Mouse (Mus musculus) CH12.LX (cell line): Measurements from ENCODE around the gene Gabarapl2. TPM values are rescaled to one million over a fixed set of nuclear protein-coding genes. Genes with fewer than 3 reads are reported as not detected.

Source experiments
- DNase-seq: peaks from one replicate; pipeline ENCODE4 v3.0.0-alpha.2; 2013; ENCODE audit errors: extremely low read depth
- H3K27ac ChIP-seq: 2 replicates; pipeline ENCODE4 v1.5.1; 2012; ENCODE audit warnings: low read depth, mild to moderate bottlenecking, control low read depth, moderate library complexity; ENCODE audit not compliant: insufficient read depth
- H3K27me3 ChIP-seq: replicated peaks from 2 replicates; pipeline ENCODE3; 2012; ENCODE audit warnings: inconsistent platforms
- H3K36me3 ChIP-seq, 2 experiments: replicated peaks in 1 of 2; 2 replicates each; pipeline versions ENCODE3 to v1.6.1; 2012; ENCODE audit warnings: inconsistent platforms in 1 of 2, low read length in 1 of 2, mild to moderate bottlenecking in 1 of 2, mixed read lengths in 1 of 2, moderate library complexity in 1 of 2; ENCODE audit not compliant: control insufficient read depth in 1 of 2, insufficient read depth in 1 of 2
- H3K4me1 ChIP-seq, 2 experiments: 2 replicates each; pipeline ENCODE4 v1.6.1; 2012; ENCODE audit warnings: inconsistent platforms in 1 of 2, moderate library complexity in 1 of 2; ENCODE audit not compliant: insufficient read depth in 2 of 2, control insufficient read depth in 1 of 2
- H3K4me2 ChIP-seq: 2 replicates; pipeline ENCODE4 v1.6.1; 2012; ENCODE audit warnings: low read depth, mild to moderate bottlenecking, control low read depth; ENCODE audit not compliant: poor library complexity, insufficient read depth, severe bottlenecking
- H3K4me3 ChIP-seq, 3 experiments: fragments of 150-350 bp in 1 of 3; sonication (generic) in 1 of 3; replicated peaks in 1 of 3; 2 replicates each; pipeline versions ENCODE3 to v1.5.1; 2011 to 2012; ENCODE audit warnings: low read depth in 2 of 3, low read length in 2 of 3, mild to moderate bottlenecking in 2 of 3, moderate library complexity in 2 of 3, control low read depth in 1 of 3, improper control_type of control experiment in 1 of 3, inconsistent platforms in 1 of 3, mixed read lengths in 1 of 3; ENCODE audit not compliant: poor library complexity in 1 of 3
- H3K79me2 ChIP-seq: replicated peaks from 2 replicates; pipeline ENCODE4 v1.6.1; 2012; ENCODE audit warnings: mild to moderate bottlenecking, moderate library complexity; ENCODE audit not compliant: control insufficient read depth, poor library complexity, insufficient read depth, severe bottlenecking; ENCODE audit errors: extremely low read depth
- H3K9ac ChIP-seq: 2 replicates; pipeline ENCODE4 v1.6.1; 2012; ENCODE audit warnings: low read depth, mild to moderate bottlenecking, control low read depth, moderate library complexity; ENCODE audit not compliant: insufficient read depth
- H3K9me3 ChIP-seq: replicated peaks from 2 replicates; pipeline ENCODE3; 2012; ENCODE audit warnings: low read length, inconsistent platforms, mixed read lengths
- CHD1 ChIP-seq: IDR thresholded peaks from 2 replicates; pipeline ENCODE4 v1.6.1; 2012; ENCODE audit warnings: low read depth, low read length, improper control_type of control experiment, inconsistent platforms
- CHD2 ChIP-seq: IDR thresholded peaks from 2 replicates; pipeline ENCODE4 v1.6.1; 2011; ENCODE audit warnings: low read length, improper control_type of control experiment
- E2F4 ChIP-seq: IDR thresholded peaks from 2 replicates; pipeline ENCODE4 v1.6.1; 2011; ENCODE audit warnings: low read depth, low read length, improper control_type of control experiment; ENCODE audit not compliant: insufficient replicate concordance
- ELF1 ChIP-seq: IDR thresholded peaks from 2 replicates; pipeline ENCODE4 v1.6.1; 2014; ENCODE audit warnings: low read depth, mild to moderate bottlenecking, inconsistent platforms, low read length, improper control_type of control experiment
- EP300 ChIP-seq: IDR thresholded peaks from 2 replicates; pipeline ENCODE4 v1.6.1; 2011; ENCODE audit warnings: low read length, improper control_type of control experiment
- GABPA ChIP-seq: IDR thresholded peaks from 2 replicates; pipeline ENCODE4 v1.6.1; 2012; ENCODE audit warnings: low read depth, low read length, improper control_type of control experiment, inconsistent platforms; ENCODE audit not compliant: insufficient replicate concordance
- HCFC1 ChIP-seq: IDR thresholded peaks from 2 replicates; pipeline ENCODE4 v1.6.1; 2012; ENCODE audit warnings: low read depth, mild to moderate bottlenecking, inconsistent platforms, low read length, improper control_type of control experiment
- JUND ChIP-seq: conservative IDR thresholded peaks from 2 replicates; pipeline ENCODE4 v1.6.1; 2011; ENCODE audit warnings: low read depth, low read length, improper control_type of control experiment
- MAZ ChIP-seq: IDR thresholded peaks from 2 replicates; pipeline ENCODE4 v1.6.1; 2012; ENCODE audit warnings: low read depth, mild to moderate bottlenecking, inconsistent platforms, low read length, improper control_type of control experiment, moderate library complexity
- MEF2A ChIP-seq: IDR thresholded peaks from 2 replicates; pipeline ENCODE4 v1.6.1; 2014; ENCODE audit warnings: low read depth, mild to moderate bottlenecking, inconsistent platforms, low read length, improper control_type of control experiment, borderline replicate concordance
- MYC ChIP-seq: IDR thresholded peaks from 2 replicates; pipeline ENCODE4 v1.6.1; 2011; ENCODE audit warnings: low read depth, mild to moderate bottlenecking, improper control_type of control experiment, low read length
- POLR2A ChIP-seq: IDR thresholded peaks from 2 replicates; pipeline ENCODE4 v1.6.1; 2011; ENCODE audit warnings: low read depth, mild to moderate bottlenecking, improper control_type of control experiment, low read length
- RCOR1 ChIP-seq: conservative IDR thresholded peaks from 2 replicates; pipeline ENCODE4 v1.6.1; 2012; ENCODE audit warnings: low read depth, mild to moderate bottlenecking, inconsistent platforms, low read length, improper control_type of control experiment
- SIN3A ChIP-seq: IDR thresholded peaks from 2 replicates; pipeline ENCODE4 v1.6.1; 2012; ENCODE audit warnings: low read length, improper control_type of control experiment, inconsistent platforms
- TBP ChIP-seq: conservative IDR thresholded peaks from 2 replicates; pipeline ENCODE4 v1.6.1; 2011; ENCODE audit warnings: low read depth, low read length, improper control_type of control experiment
- UBTF ChIP-seq: IDR thresholded peaks from 2 replicates; pipeline ENCODE4 v1.6.1; 2012; ENCODE audit warnings: low read depth, mild to moderate bottlenecking, inconsistent platforms, low read length, improper control_type of control experiment, moderate library complexity
- USF2 ChIP-seq: conservative IDR thresholded peaks from 2 replicates; pipeline ENCODE4 v1.6.1; 2011; ENCODE audit warnings: low read depth, low read length, improper control_type of control experiment
- ZC3H11A ChIP-seq: IDR thresholded peaks from 2 replicates; pipeline ENCODE4 v1.6.1; 2012; ENCODE audit warnings: low read depth, mild to moderate bottlenecking, inconsistent platforms, low read length, improper control_type of control experiment
- dilution Hi-C: fragments of 300-500 bp; cut with MboI; formaldehyde crosslinking; loops from 2 replicates; pipeline ENCODE4 v1.14.3; 2020; ENCODE audit warnings: low sequenced_read_pairs; ENCODE audit not compliant: extremely low pct_unique_long_range_greater_than_20kb, extremely low pct_ligation_motif_present
- in situ Hi-C: fragments of 300-500 bp; cut with MboI; formaldehyde crosslinking; loops from 3 replicates; pipeline ENCODE4 v1.14.3; 2019; ENCODE audit warnings: low sequenced_read_pairs, low pct_ligation_motif_present, low pct_unique_long_range_greater_than_20kb, mixed read lengths
- polyA plus RNA-seq: library from polyadenylated mRNA; unstranded; fragments of >175 nt; gene quantifications from 2 replicates; pipeline ENCODE4 v1.2.1, GENCODE M21; 2012; ENCODE audit warnings: low read depth; ENCODE audit not compliant: insufficient read length
- total RNA-seq, 2 experiments: library from RNA; depleted of rRNA; stranded (reverse); fragments of 300-350 nt in 1 of 2; fragments of >200 nt in 1 of 2; gene quantifications; 2 replicates each; pipeline ENCODE4 v1.2.3; 2012 to 2014

Gene Gabarapl2
- total and polyA plus RNA-seq, 3 experiments: 29.8 to 61.0 (median 42.1) TPM

GRCm38 (mm10) chr8:111992013-111992702 lies 51.7 kb downstream of the Gabarapl2 start, which contains the start of gene Adat1 (continued):
- TF ChIP-seq GABPA: peak; percentile 73; the same call in 1 of the 2 replicates
- TF ChIP-seq E2F4: 0 out of 2 replicates have a peak, but pooled peaks have one; percentile 59
- TF ChIP-seq TBP: peak; percentile 68; the same call in 1 of the 2 replicates
- peak; percentile 80 for TF ChIP-seq ELF1
- peak; percentile 74 for TF ChIP-seq CHD2
- TF ChIP-seq ZC3H11A: no peak
- TF ChIP-seq UBTF: no peak
- TF ChIP-seq CHD1: no peak
- TF ChIP-seq MEF2A: peak; percentile 44; the same call in 1 of the 2 replicates
- TF ChIP-seq POLR2A: peak; percentile 91

GRCm38 (mm10) chr8:111992703-111993039 lies 52.2 kb downstream of the Gabarapl2 start:
- no peak overlapping the region for H3K27ac ChIP-seq
- H3K79me2 ChIP-seq: no peaks in the 10 kb centered on the region; the same call in 1 of the 2 replicates
- H3K4me2 ChIP-seq: no peak overlapping the region
- H3K27me3 ChIP-seq: no peaks in the 10 kb centered on the region
- H3K9me3 ChIP-seq: no peaks in the 10 kb centered on the region
- DNase-seq: no peak
- H3K4me3 ChIP-seq: no peak overlapping the region
- H3K9ac ChIP-seq: no peak overlapping the region
- in situ Hi-C loops (loop anchor here (10.0 kb wide), 1 partner anchor 118 kb away; the partner anchor contains the start of gene Tmem170), dilution Hi-C loops (no loop called here)
- peaks cover 58 to 73% of the 10 kb centered on the region in 2 experiments for H3K36me3 ChIP-seq
- no peak for TF ChIP-seq GABPA
- TF ChIP-seq RCOR1: no peak
- no peak for TF ChIP-seq USF2
- no peak for TF ChIP-seq SIN3A
- TF ChIP-seq MYC: no peak; the same call in 1 of the 2 replicates
- TF ChIP-seq EP300: no peak
- no peak for TF ChIP-seq HCFC1
- no peak for TF ChIP-seq MAZ
- TF ChIP-seq JUND: no peak
- H3K4me1 ChIP-seq: peaks cover 2 to 21% of the 10 kb centered on the region in 2 experiments; a peak in 3 of 4 replicates

Other genes with a start within 250 kb of the Gabarapl2 start
- not detected in 2 replicates for gene Ctrb1, start 249.7 kb upstream of the Gabarapl2 start, total RNA-seq (2012; rRNA removed)
- not detected in 2 replicates for gene Ctrb1, start 249.7 kb upstream of the Gabarapl2 start, total RNA-seq (2014; rRNA removed)
- gene Ctrb1, start 249.7 kb upstream of the Gabarapl2 start, polyA plus RNA-seq: not detected in 2 replicates
- 1.2 and 2.1 TPM in 2 replicates for gene Bcar1, start 196.9 kb upstream of the Gabarapl2 start, total RNA-seq (2012; rRNA removed)
- 0.74 and 0.97 TPM in 2 replicates for gene Bcar1, start 196.9 kb upstream of the Gabarapl2 start, total RNA-seq (2014; rRNA removed)
- 1.2 and 1.5 TPM in 2 replicates for gene Bcar1, start 196.9 kb upstream of the Gabarapl2 start, polyA plus RNA-seq
- 113 and 131 TPM in 2 replicates for gene Cfdp1, start 86.4 kb upstream of the Gabarapl2 start, total RNA-seq (2012; rRNA removed)
- 169 and 199 TPM in 2 replicates for gene Cfdp1, start 86.4 kb upstream of the Gabarapl2 start, total RNA-seq (2014; rRNA removed)
- 210 and 286 TPM in 2 replicates for gene Cfdp1, start 86.4 kb upstream of the Gabarapl2 start, polyA plus RNA-seq
- gene Tmem170, start 64.0 kb upstream of the Gabarapl2 start, total RNA-seq (2012; rRNA removed): 2.2 and 2.4 TPM in 2 replicates
- gene Tmem170, start 64.0 kb upstream of the Gabarapl2 start, total RNA-seq (2014; rRNA removed): 2.1 and 2.5 TPM in 2 replicates
- gene Tmem170, start 64.0 kb upstream of the Gabarapl2 start, polyA plus RNA-seq: 1.2 and 1.6 TPM in 2 replicates
- gene Chst5, start 30.3 kb upstream of the Gabarapl2 start, total RNA-seq (2012; rRNA removed): not detected in 2 replicates
- not detected in 2 replicates for gene Chst5, start 30.3 kb upstream of the Gabarapl2 start, total RNA-seq (2014; rRNA removed)
- gene Chst5, start 30.3 kb upstream of the Gabarapl2 start, polyA plus RNA-seq: not detected in 2 replicates
- 2.1 and 3.6 TPM in 2 replicates for gene Tmem231, start 6.8 kb upstream of the Gabarapl2 start, total RNA-seq (2012; rRNA removed)
- 3.1 and 3.5 TPM in 2 replicates for gene Tmem231, start 6.8 kb upstream of the Gabarapl2 start, total RNA-seq (2014; rRNA removed)
- gene Tmem231, start 6.8 kb upstream of the Gabarapl2 start, polyA plus RNA-seq: 3.7 and 4.3 TPM in 2 replicates
- gene Adat1, start 51.6 kb downstream of the Gabarapl2 start, total RNA-seq (2012; rRNA removed): 7.6 and 8.1 TPM in 2 replicates
- gene Adat1, start 51.6 kb downstream of the Gabarapl2 start, total RNA-seq (2014; rRNA removed): 5.0 and 5.4 TPM in 2 replicates
- 8.2 and 8.7 TPM in 2 replicates for gene Adat1, start 51.6 kb downstream of the Gabarapl2 start, polyA plus RNA-seq
- gene Kars, start 70.6 kb downstream of the Gabarapl2 start, total RNA-seq (2012; rRNA removed): 304 and 324 TPM in 2 replicates
- gene Kars, start 70.6 kb downstream of the Gabarapl2 start, total RNA-seq (2014; rRNA removed): 257 TPM in 2 replicates
- gene Kars, start 70.6 kb downstream of the Gabarapl2 start, polyA plus RNA-seq: 373 and 400 TPM in 2 replicates
- gene Terf2ip, start 70.7 kb downstream of the Gabarapl2 start, total RNA-seq (2012; rRNA removed): 8.1 and 9.4 TPM in 2 replicates
- gene Terf2ip, start 70.7 kb downstream of the Gabarapl2 start, total RNA-seq (2014; rRNA removed): 12.0 and 12.4 TPM in 2 replicates
- gene Terf2ip, start 70.7 kb downstream of the Gabarapl2 start, polyA plus RNA-seq: 11.7 and 13.7 TPM in 2 replicates
- 0.42 TPM in 1 of 2 replicates, not detected in the other for gene Gm6793, start 74.3 kb downstream of the Gabarapl2 start, total RNA-seq (2012; rRNA removed)
- 0.22 TPM in 1 of 2 replicates, not detected in the other for gene Gm6793, start 74.3 kb downstream of the Gabarapl2 start, total RNA-seq (2014; rRNA removed)
- 0.27 and 0.90 TPM in 2 replicates for gene Gm6793, start 74.3 kb downstream of the Gabarapl2 start, polyA plus RNA-seq